Mouse (Mus musculus) thymus, adult 2 months (tissue): ENCODE measurements at regions not wholly inside any gene's neighbourhood (a gene's known extent, or its start where the extent isn't known, plus 50 kb on each side); places are given as distances from the start of the nearest gene placed in this dataset.

ENCODE experiments used
- DNase-seq: peaks from one replicate; pipeline ENCODE4 v3.0.0; 2021
- H3K27ac ChIP-seq: fragments of 200-500 bp; 2 replicates; pipeline ENCODE4 v1.5.1; 2012; ENCODE audit warnings: low read length, control low read depth; ENCODE audit not compliant: control insufficient read depth, insufficient read depth
- H3K27me3 ChIP-seq: fragments of 200-500 bp; 2 replicates; pipeline ENCODE4 v1.6.1; 2012; ENCODE audit warnings: mild to moderate bottlenecking, low read length, moderate library complexity, mixed read lengths; ENCODE audit not compliant: control insufficient read depth, insufficient read depth
- H3K36me3 ChIP-seq: fragments of 200-500 bp; 2 replicates; pipeline ENCODE4 v1.6.1; 2012; ENCODE audit warnings: mild to moderate bottlenecking, low read length, moderate library complexity; ENCODE audit not compliant: control insufficient read depth, insufficient read depth
- H3K4me1 ChIP-seq: fragments of 200-500 bp; replicated peaks from 2 replicates; pipeline ENCODE4 v1.6.1; 2012; ENCODE audit warnings: low read length; ENCODE audit not compliant: control insufficient read depth, insufficient read depth
- H3K4me3 ChIP-seq: fragments of 200-500 bp; 2 replicates; pipeline ENCODE4 v1.5.1; 2012; ENCODE audit warnings: mild to moderate bottlenecking, low read length, control low read depth, moderate library complexity; ENCODE audit not compliant: control insufficient read depth, insufficient read depth
- CTCF ChIP-seq: fragments of 200-500 bp; IDR thresholded peaks from 2 replicates; pipeline ENCODE4 v1.5.1; 2012; ENCODE audit warnings: mild to moderate bottlenecking, control low read depth, low read length, moderate library complexity, borderline replicate concordance; ENCODE audit not compliant: control insufficient read depth, poor library complexity, insufficient read depth; ENCODE audit errors: extremely low read depth
- POLR2A ChIP-seq: fragments of 200-500 bp; IDR thresholded peaks from 2 replicates; pipeline ENCODE4 v1.6.1; 2012; ENCODE audit warnings: mild to moderate bottlenecking, low read length, control low read depth, moderate library complexity; ENCODE audit not compliant: control insufficient read depth, poor library complexity, insufficient read depth; ENCODE audit errors: extremely low read depth
- WGBS: fragments of 180-500 bp; shearing (Covaris S2); methylation state at CpG from one replicate; pipeline ENCODE4 v1.1.7; 2018; 5-methylcytosine and 5-hydroxymethylcytosine counted together

GRCm38 (mm10) chr2:178668451-178668850 lies 238.1 kb downstream of the Cdh26 start:
- H3K27ac ChIP-seq = no peak overlapping the region
- peak; percentile 33 for DNase-seq
- no peak for TF ChIP-seq CTCF
- no peak for TF ChIP-seq POLR2A
- H3K27me3 ChIP-seq = no peaks in the 10 kb centered on the region
- WGBS = 37% methylated on average over 2 of the region's 2 CpGs
- no peaks in the 10 kb centered on the region for H3K36me3 ChIP-seq
- 0 out of 2 replicates have a peak, but pooled peaks cover 3% of the 10 kb centered on the region for H3K4me1 ChIP-seq
- no peak overlapping the region for H3K4me3 ChIP-seq

- Histone ChIP-seq H3K27me3 (no peaks in the 10 kb centered on the region), H3K4me3 (no peak overlapping the region), H3K36me3 (no peaks in the 10 kb centered on the region), H3K4me1 (no peaks in the 10 kb centered on the region), H3K27ac (no peak overlapping the region)
- 93% methylated on average over 11 of the region's 11 CpGs for WGBS
- no peak for DNase-seq
- TF ChIP-seq POLR2A (no peak), CTCF (no peak)
These were observed 240.6 kb downstream of the Cdh26 start for GRCm38 (mm10) chr2:178670952-178671351.

GRCm38 (mm10) chr2:178673621-178674020 lies 243.3 kb downstream of the Cdh26 start:
- no peak for DNase-seq
- Histone ChIP-seq H3K4me1 (no peaks in the 10 kb centered on the region), H3K4me3 (no peak overlapping the region), H3K27ac (no peak overlapping the region), H3K27me3 (no peaks in the 10 kb centered on the region), H3K36me3 (no peaks in the 10 kb centered on the region)
- TF ChIP-seq POLR2A (no peak), CTCF (no peak)
- WGBS = 93% methylated on average over 4 of the region's 4 CpGs

GRCm38 (mm10) chr2:178674621-178675020 lies 244.3 kb downstream of the Cdh26 start:
- WGBS = 91% methylated on average over 4 of the region's 4 CpGs
- H3K4me1 ChIP-seq = no peaks in the 10 kb centered on the region
- no peaks in the 10 kb centered on the region for H3K36me3 ChIP-seq

GRCm38 (mm10) chr2:178676970-178677369 lies 246.6 kb downstream of the Cdh26 start:
- Histone ChIP-seq H3K36me3 (no peaks in the 10 kb centered on the region), H3K4me3 (no peak overlapping the region), H3K27ac (no peak overlapping the region), H3K4me1 (no peaks in the 10 kb centered on the region), H3K27me3 (no peaks in the 10 kb centered on the region)
- TF ChIP-seq POLR2A (no peak), CTCF (no peak)
- DNase-seq = no peak
- 70% methylated on average over 10 of the region's 10 CpGs for WGBS

More at GRCm38 (mm10) chr2:178674621-178675020, 244.3 kb downstream of the Cdh26 start:
- Histone ChIP-seq H3K27me3 (no peaks in the 10 kb centered on the region), H3K4me3 (no peak overlapping the region), H3K27ac (no peak overlapping the region)
- no peak for DNase-seq
- TF ChIP-seq POLR2A (no peak), CTCF (no peak)

GRCm38 (mm10) chr2:178680368-178680767 lies 250.0 kb downstream of the Cdh26 start:
- Histone ChIP-seq H3K27me3 (no peaks in the 10 kb centered on the region), H3K27ac (no peak overlapping the region), H3K4me3 (no peak overlapping the region), H3K36me3 (no peaks in the 10 kb centered on the region), H3K4me1 (no peaks in the 10 kb centered on the region)
- 90% methylated on average over 3 of the region's 3 CpGs for WGBS
- TF ChIP-seq CTCF = no peak
- no peak for DNase-seq

- Histone ChIP-seq H3K27me3 (no peaks in the 10 kb centered on the region), H3K27ac (no peak overlapping the region), H3K4me1 (peaks cover 3% of the 10 kb centered on the region), H3K36me3 (no peaks in the 10 kb centered on the region), H3K4me3 (no peak overlapping the region)
- WGBS = 66% methylated on average over 9 of the region's 9 CpGs
- DNase-seq = no peak
- TF ChIP-seq CTCF (no peak), POLR2A (no peak)
These were observed 254.0 kb downstream of the Cdh26 start for GRCm38 (mm10) chr2:178684026-178684958.
